Mouse (Mus musculus) midbrain, embryonic 13.5 days (tissue): ENCODE data around the gene Hykk. TPM values are rescaled to one million over a fixed set of nuclear protein-coding genes. Genes with fewer than 3 reads are reported as not detected.
"Not testable (repeated sequence)": the region's sequence is repeated elsewhere in the genome, so short reads cannot be mapped to it uniquely, and the experiment has no call there.

Experiments
- ATAC-seq: fragments of 200-750 bp; cut with Nextera tagmentation; 2 replicates; pipeline ENCODE4 v1.8.0; 2017; ENCODE audit warnings: mild to moderate bottlenecking, moderate TSS enrichment, moderate library complexity
- H3K27ac ChIP-seq: fragments of 300-500 bp; sonication (generic); 2 replicates; pipeline ENCODE4 v1.5.1; 2015; ENCODE audit warnings: inconsistent platforms, mild to moderate bottlenecking, moderate library complexity
- H3K27me3 ChIP-seq: fragments of 300-500 bp; sonication (generic); 2 replicates; pipeline ENCODE4 v1.6.1; 2015; ENCODE audit warnings: mild to moderate bottlenecking, inconsistent platforms
- H3K36me3 ChIP-seq: fragments of 300-500 bp; sonication (generic); 2 replicates; pipeline ENCODE4 v1.6.1; 2015; ENCODE audit warnings: mild to moderate bottlenecking, inconsistent platforms
- H3K4me1 ChIP-seq: fragments of 300-500 bp; sonication (generic); replicated peaks from 2 replicates; pipeline ENCODE4 v1.6.1; 2015; ENCODE audit warnings: inconsistent platforms
- H3K4me2 ChIP-seq: fragments of 300-500 bp; sonication (generic); replicated peaks from 2 replicates; pipeline ENCODE4 v1.6.1; 2015; ENCODE audit warnings: moderate library complexity, mild to moderate bottlenecking, inconsistent platforms
- H3K4me3 ChIP-seq: fragments of 300-500 bp; sonication (generic); replicated peaks from 2 replicates; pipeline ENCODE4 v1.5.1; 2015; ENCODE audit warnings: mild to moderate bottlenecking, inconsistent platforms
- H3K9ac ChIP-seq: fragments of 300-500 bp; sonication (generic); replicated peaks from 2 replicates; pipeline ENCODE4 v1.6.1; 2015; ENCODE audit warnings: mild to moderate bottlenecking, inconsistent platforms
- H3K9me3 ChIP-seq: fragments of 300-500 bp; sonication (generic); 2 replicates; pipeline ENCODE4 v1.6.1; 2016; ENCODE audit warnings: mild to moderate bottlenecking, inconsistent platforms
- WGBS: fragments of 180-500 bp; shearing (Covaris S2); methylation state at CpG from one replicate; pipeline ENCODE4 v1.1.7; 2015; 5-methylcytosine and 5-hydroxymethylcytosine counted together
- polyA plus RNA-seq: library from polyadenylated mRNA; unstranded; fragments of >200 nt; fragmentation: Nextera tagmentation; extraction: Ambion mirVana; gene quantifications from 2 replicates; pipeline ENCODE4 v1.2.1, GENCODE M21; 2015

Gene Hykk
- polyA plus RNA-seq, 1 experiment from 2014 or later, result 3.0 TPM

GRCm38 (mm10) chr9:54942071-54942470 is 25.0 kb downstream of the Hykk start:
- no peaks in the 10 kb centered on the region for H3K9me3 ChIP-seq
- no peak overlapping the region for H3K9ac ChIP-seq
- no peaks in the 10 kb centered on the region for H3K36me3 ChIP-seq
- ATAC-seq, result no peak
- H3K27me3 ChIP-seq, result no peaks in the 10 kb centered on the region
- no peaks in the 10 kb centered on the region for H3K4me1 ChIP-seq
- no peak overlapping the region for H3K4me2 ChIP-seq
- 91% methylated on average over 4 of the region's 4 CpGs for WGBS
- H3K4me3 ChIP-seq, result no peak overlapping the region
- H3K27ac ChIP-seq, result no peak overlapping the region

- no peak overlapping the region for H3K4me3 ChIP-seq
- H3K9ac ChIP-seq, result no peak overlapping the region
- no peaks in the 10 kb centered on the region for H3K36me3 ChIP-seq
- H3K9me3 ChIP-seq, result no peaks in the 10 kb centered on the region
- H3K27ac ChIP-seq, result no peak overlapping the region
- no peak overlapping the region for H3K4me2 ChIP-seq
- H3K4me1 ChIP-seq, result no peaks in the 10 kb centered on the region
- H3K27me3 ChIP-seq, result no peaks in the 10 kb centered on the region
- no peak for ATAC-seq
- 71% methylated on average over 2 of the region's 2 CpGs for WGBS
Measured at GRCm38 (mm10) chr9:54944467-54944866, 27.4 kb downstream of the Hykk start.

GRCm38 (mm10) chr9:54946256-54946655 is 29.2 kb downstream of the Hykk start:
- no peak overlapping the region for H3K4me2 ChIP-seq
- H3K4me1 ChIP-seq, result peaks cover under 1% of the 10 kb centered on the region
- H3K9ac ChIP-seq, result no peak overlapping the region
- H3K36me3 ChIP-seq, result no peaks in the 10 kb centered on the region
- H3K27ac ChIP-seq, result no peak overlapping the region
- 83% methylated on average over 16 of the region's 16 CpGs for WGBS
- no peaks in the 10 kb centered on the region for H3K9me3 ChIP-seq
- no peak overlapping the region for H3K4me3 ChIP-seq
- ATAC-seq, result no peak
- no peaks in the 10 kb centered on the region for H3K27me3 ChIP-seq

- H3K36me3 ChIP-seq, result peaks cover 17% of the 10 kb centered on the region
- H3K4me1 ChIP-seq, result peaks cover 30% of the 10 kb centered on the region
- no peaks in the 10 kb centered on the region for H3K9me3 ChIP-seq
Measured at GRCm38 (mm10) chr9:54949465-54949864, 32.4 kb downstream of the Hykk start.

GRCm38 (mm10) chr9:54950162-54950561 is 33.1 kb downstream of the Hykk start:
- H3K27ac ChIP-seq, result peak overlapping the region; percentile 94
- 54% methylated on average over 8 of the region's 8 CpGs for WGBS
- peak overlapping the region; percentile 92 for H3K9ac ChIP-seq
- H3K4me3 ChIP-seq, result peak overlapping the region; percentile 91
- peak; percentile 52 for ATAC-seq
- not testable (repeated sequence) for H3K27me3 ChIP-seq, H3K9me3 ChIP-seq
- H3K36me3 ChIP-seq, result peaks cover 22% of the 10 kb centered on the region
- H3K4me2 ChIP-seq, result peak overlapping the region; percentile 73
- H3K4me1 ChIP-seq, result peaks cover 30% of the 10 kb centered on the region

More at GRCm38 (mm10) chr9:54949465-54949864, 32.4 kb downstream of the Hykk start:
- Histone ChIP-seq H3K27ac (no peak overlapping the region), H3K4me2 (no peak overlapping the region), H3K27me3 (no peaks in the 10 kb centered on the region), H3K4me3 (no peak overlapping the region), H3K9ac (no peak overlapping the region)
- no peak for ATAC-seq

GRCm38 (mm10) chr9:54950575-54951321 is 33.7 kb downstream of the Hykk start, which contains the start of the genes Psma4 and AY074887:
Gene Psma4 (plus strand): TSS chr9:54950790.
Gene AY074887 (minus strand): TSS chr9:54950998.
- peaks cover 28% of the 10 kb centered on the region for H3K36me3 ChIP-seq
- under 1% methylated on average over 65 of the region's 65 CpGs for WGBS
- peak; percentile 100 for ATAC-seq

GRCm38 (mm10) chr9:54961059-54961458 is 44.0 kb downstream of the Hykk start:
- Histone ChIP-seq H3K9ac (no peak overlapping the region), H3K27ac (no peak overlapping the region), H3K36me3 (peaks cover 51% of the 10 kb centered on the region), H3K4me1 (no peaks in the 10 kb centered on the region), H3K27me3 (no peaks in the 10 kb centered on the region), H3K9me3 (peaks cover 6% of the 10 kb centered on the region; the same call in 1 of the 2 replicates), H3K4me3 (no peak overlapping the region), H3K4me2 (no peak overlapping the region)
- WGBS, result 91% methylated on average over 4 of the region's 4 CpGs
- ATAC-seq, result no peak

More at GRCm38 (mm10) chr9:54950575-54951321, 33.7 kb downstream of the Hykk start, which contains the start of the genes Psma4 and AY074887:
- H3K9ac ChIP-seq, result peak within 1 kb of the TSS; percentile 92
- peak within 1 kb of the TSS; percentile 73 for H3K4me2 ChIP-seq
- peak within 1 kb of the TSS; percentile 91 for H3K4me3 ChIP-seq
- H3K4me1 ChIP-seq, result peaks cover 30% of the 10 kb centered on the region
- H3K9me3 ChIP-seq, result no peaks in the 10 kb centered on the region
- H3K27ac ChIP-seq, result peak within 1 kb of the TSS; percentile 94
- H3K27me3 ChIP-seq, result no peaks in the 10 kb centered on the region

GRCm38 (mm10) chr9:54963669-54964068 is 46.6 kb downstream of the Hykk start:
- Histone ChIP-seq H3K27me3 (no peaks in the 10 kb centered on the region), H3K4me2 (no peak overlapping the region), H3K27ac (no peak overlapping the region), H3K9me3 (peaks cover 6% of the 10 kb centered on the region; the same call in 1 of the 2 replicates), H3K4me1 (no peaks in the 10 kb centered on the region), H3K9ac (no peak overlapping the region), H3K4me3 (no peak overlapping the region), H3K36me3 (peaks cover 27% of the 10 kb centered on the region)
- ATAC-seq, result no peak

GRCm38 (mm10) chr9:54969972-54970637 is 53.0 kb downstream of the Hykk start:
- WGBS, result 68% methylated on average over 8 of the region's 8 CpGs
- Histone ChIP-seq H3K27ac (no peak overlapping the region), H3K36me3 (no peaks in the 10 kb centered on the region), H3K9ac (no peak overlapping the region), H3K4me1 (0 out of 2 replicates have a peak, but pooled peaks cover 5% of the 10 kb centered on the region), H3K9me3 (no peaks in the 10 kb centered on the region), H3K27me3 (0 out of 2 replicates have a peak, but pooled peaks cover 2% of the 10 kb centered on the region), H3K4me2 (no peak overlapping the region), H3K4me3 (no peak overlapping the region)
- no peak for ATAC-seq

- ATAC-seq, result peak; percentile 79
- Histone ChIP-seq H3K27me3 (peaks cover 76% of the 10 kb centered on the region), H3K36me3 (no peaks in the 10 kb centered on the region), H3K9ac (peak within 1 kb of the TSS; percentile 65), H3K27ac (no peak within 1 kb of the TSS), H3K4me1 (peaks cover 29% of the 10 kb centered on the region), H3K4me2 (peak within 1 kb of the TSS; percentile 81), H3K4me3 (peak within 1 kb of the TSS; percentile 61), H3K9me3 (no peaks in the 10 kb centered on the region)
- 34% methylated on average over 8 of the region's 8 CpGs for WGBS
Measured at GRCm38 (mm10) chr9:54980674-54981073, 63.6 kb downstream of the Hykk start, which contains the start of gene Chrna5. Gene Chrna5 (plus strand): TSS chr9:54980880.

- Histone ChIP-seq H3K4me2 (peak overlapping the region; percentile 81), H3K4me1 (peaks cover 29% of the 10 kb centered on the region), H3K4me3 (peak overlapping the region; percentile 61), H3K36me3 (no peaks in the 10 kb centered on the region), H3K9me3 (no peaks in the 10 kb centered on the region), H3K27me3 (peaks cover 73% of the 10 kb centered on the region), H3K9ac (peak overlapping the region; percentile 65), H3K27ac (no peak overlapping the region)
- 1% methylated on average over 82 of the region's 85 CpGs for WGBS
- ATAC-seq, result peak; percentile 85
Measured at GRCm38 (mm10) chr9:54981291-54982191, 64.5 kb downstream of the Hykk start.
